Mouse (Mus musculus) layer of hippocampus, adult 11-12 months (tissue): ENCODE measurements around the gene Ston1.

Experiments
- DNase-seq: peaks from one replicate; pipeline ENCODE4 v3.0.0; 2022; ENCODE audit warnings: low spot score

The Ston1 gene

GRCm38 (mm10) chr17:88626347-88626811, 28.9 kb downstream of the Ston1 start:
- DNase-seq = no peak

- DNase-seq = no peak
Measured at GRCm38 (mm10) chr17:88627150-88627549, 29.7 kb downstream of the Ston1 start.

GRCm38 (mm10) chr17:88628676-88629380, 31.3 kb downstream of the Ston1 start:
- peak; percentile 22 for DNase-seq

- no peak for DNase-seq
Measured at GRCm38 (mm10) chr17:88629381-88629759, 31.9 kb downstream of the Ston1 start.

- DNase-seq = no peak
Measured at GRCm38 (mm10) chr17:88629931-88630553, 32.6 kb downstream of the Ston1 start.

- DNase-seq = no peak
Measured at GRCm38 (mm10) chr17:88630554-88630948, 33.1 kb downstream of the Ston1 start.

- DNase-seq = no peak
Measured at GRCm38 (mm10) chr17:88632631-88633030, 35.1 kb downstream of the Ston1 start.

- DNase-seq = no peak
Measured at GRCm38 (mm10) chr17:88636076-88636475, 38.6 kb downstream of the Ston1 start.

- DNase-seq = no peak
Measured at GRCm38 (mm10) chr17:88636587-88636986, 39.1 kb downstream of the Ston1 start.

GRCm38 (mm10) chr17:88641012-88641411, 43.5 kb downstream of the Ston1 start:
- peak; percentile 73 for DNase-seq

- DNase-seq = no peak
Measured at GRCm38 (mm10) chr17:88641836-88642235, 44.4 kb downstream of the Ston1 start.

GRCm38 (mm10) chr17:88644876-88645275, 47.4 kb downstream of the Ston1 start:
- no peak for DNase-seq

GRCm38 (mm10) chr17:88645299-88645698, 47.8 kb downstream of the Ston1 start:
- no peak for DNase-seq

- DNase-seq = no peak
Measured at GRCm38 (mm10) chr17:88647149-88647548, 49.7 kb downstream of the Ston1 start.

- peak; percentile 80 for DNase-seq
Measured at GRCm38 (mm10) chr17:88652010-88652409, 54.5 kb downstream of the Ston1 start.

GRCm38 (mm10) chr17:88652702-88653374, 55.4 kb downstream of the Ston1 start:
- peak; percentile 88 for DNase-seq

- DNase-seq = no peak
Measured at GRCm38 (mm10) chr17:88653375-88653769, 55.9 kb downstream of the Ston1 start.

GRCm38 (mm10) chr17:88658510-88658909, 61.0 kb downstream of the Ston1 start:
- no peak for DNase-seq

GRCm38 (mm10) chr17:88666076-88666475, 68.6 kb downstream of the Ston1 start:
- no peak for DNase-seq

- peak; percentile 55 for DNase-seq
Measured at GRCm38 (mm10) chr17:88668452-88668851, 71.0 kb downstream of the Ston1 start, which contains the start of gene Gtf2a1l. Gtf2a1l (plus strand) TSS chr17:88668660.

- no peak for DNase-seq
Measured at GRCm38 (mm10) chr17:88669921-88670320, 72.4 kb downstream of the Ston1 start.

GRCm38 (mm10) chr17:88670800-88671199, 73.3 kb downstream of the Ston1 start:
- DNase-seq = no peak
